Mouse (Mus musculus): ENCODE results near the gene Ndufa5. TPM values are rescaled to one million over a fixed set of nuclear protein-coding genes. Genes with fewer than 3 reads are reported as not detected.

The Ndufa5 gene
- polyA plus RNA-seq, 1 experiment: 24.9 TPM

GRCm38 (mm10) chr6:24543119-24543591 lies 15.3 kb upstream of the Ndufa5 start:
- Histone ChIP-seq H3K27ac (ENCODE audit: insufficient read depth, low read depth, low read length) (0 out of 2 replicates have a peak overlapping the region, but pooled peaks have one; percentile 41), H3K4me3 (ENCODE audit: insufficient read depth, low read depth, low read length) (no peak overlapping the region), H3K27me3 (replicated peaks; ENCODE audit: control insufficient read depth, insufficient read depth, low read length) (no peaks in the 10 kb centered on the region), H3K36me3 (ENCODE audit: control insufficient read depth, insufficient read depth, low read length) (no peaks in the 10 kb centered on the region), H3K4me1 (ENCODE audit: control insufficient read depth, insufficient read depth, low read length) (peaks cover 7% of the 10 kb centered on the region)
- WGBS: 55% methylated on average over 6 of the region's 6 CpGs
- DNase-seq: no peak
- no peak for TF ChIP-seq POLR2A (IDR thresholded peaks at IDR 0.05; ENCODE audit: low read depth, low read length)
- no peak for TF ChIP-seq CTCF (conservative IDR thresholded peaks at IDR 0.05; ENCODE audit: insufficient read depth, insufficient read length, low read depth, low read length)

GRCm38 (mm10) chr6:24542393-24542792 lies 14.6 kb upstream of the Ndufa5 start:
- DNase-seq: no peak

GRCm38 (mm10) chr6:24540106-24540505 lies 12.3 kb upstream of the Ndufa5 start:
- DNase-seq: no peak
- 67% methylated on average over 4 of the region's 4 CpGs for WGBS
- Histone ChIP-seq H3K27me3 (replicated peaks; ENCODE audit: control insufficient read depth, insufficient read depth, low read length) (no peaks in the 10 kb centered on the region), H3K4me1 (ENCODE audit: control insufficient read depth, insufficient read depth, low read length) (no peaks in the 10 kb centered on the region), H3K4me3 (ENCODE audit: insufficient read depth, low read depth, low read length) (no peak overlapping the region), H3K36me3 (ENCODE audit: control insufficient read depth, insufficient read depth, low read length) (no peaks in the 10 kb centered on the region), H3K27ac (ENCODE audit: insufficient read depth, low read depth, low read length) (no peak overlapping the region)
- no peak for TF ChIP-seq CTCF (conservative IDR thresholded peaks at IDR 0.05; ENCODE audit: insufficient read depth, insufficient read length, low read depth, low read length)
- TF ChIP-seq POLR2A (IDR thresholded peaks at IDR 0.05; ENCODE audit: low read depth, low read length): no peak

More at GRCm38 (mm10) chr6:24542393-24542792, 14.6 kb upstream of the Ndufa5 start:
- Histone ChIP-seq H3K36me3 (ENCODE audit: control insufficient read depth, insufficient read depth, low read length) (no peaks in the 10 kb centered on the region), H3K4me3 (ENCODE audit: insufficient read depth, low read depth, low read length) (no peak overlapping the region), H3K27ac (ENCODE audit: insufficient read depth, low read depth, low read length) (no peak overlapping the region), H3K27me3 (replicated peaks; ENCODE audit: control insufficient read depth, insufficient read depth, low read length) (no peaks in the 10 kb centered on the region), H3K4me1 (ENCODE audit: control insufficient read depth, insufficient read depth, low read length) (peaks cover 7% of the 10 kb centered on the region)
- TF ChIP-seq CTCF (conservative IDR thresholded peaks at IDR 0.05; ENCODE audit: insufficient read depth, insufficient read length, low read depth, low read length): no peak
- TF ChIP-seq POLR2A (IDR thresholded peaks at IDR 0.05; ENCODE audit: low read depth, low read length): no peak

- Histone ChIP-seq H3K4me1 (ENCODE audit: control insufficient read depth, insufficient read depth, low read length) (no peaks in the 10 kb centered on the region), H3K27me3 (replicated peaks; ENCODE audit: control insufficient read depth, insufficient read depth, low read length) (no peaks in the 10 kb centered on the region), H3K4me3 (ENCODE audit: insufficient read depth, low read depth, low read length) (no peak overlapping the region), H3K36me3 (ENCODE audit: control insufficient read depth, insufficient read depth, low read length) (no peaks in the 10 kb centered on the region), H3K27ac (ENCODE audit: insufficient read depth, low read depth, low read length) (no peak overlapping the region)
- 81% methylated on average over 3 of the region's 3 CpGs for WGBS
- DNase-seq: no peak
- no peak for TF ChIP-seq CTCF (conservative IDR thresholded peaks at IDR 0.05; ENCODE audit: insufficient read depth, insufficient read length, low read depth, low read length)
- no peak for TF ChIP-seq POLR2A (IDR thresholded peaks at IDR 0.05; ENCODE audit: low read depth, low read length)
Observed at GRCm38 (mm10) chr6:24538435-24538834, 10.6 kb upstream of the Ndufa5 start.

GRCm38 (mm10) chr6:24532804-24533203 lies 5.0 kb upstream of the Ndufa5 start:
- Histone ChIP-seq H3K27me3 (replicated peaks; ENCODE audit: control insufficient read depth, insufficient read depth, low read length) (no peaks in the 10 kb centered on the region), H3K27ac (ENCODE audit: insufficient read depth, low read depth, low read length) (no peak overlapping the region), H3K36me3 (ENCODE audit: control insufficient read depth, insufficient read depth, low read length) (no peaks in the 10 kb centered on the region), H3K4me1 (ENCODE audit: control insufficient read depth, insufficient read depth, low read length) (peaks cover 16% of the 10 kb centered on the region; the same call in 1 of the 2 replicates), H3K4me3 (ENCODE audit: insufficient read depth, low read depth, low read length) (no peak overlapping the region)
- WGBS: 80% methylated on average over 3 of the region's 3 CpGs
- no peak for DNase-seq
- no peak for TF ChIP-seq CTCF (conservative IDR thresholded peaks at IDR 0.05; ENCODE audit: insufficient read depth, insufficient read length, low read depth, low read length)
- no peak for TF ChIP-seq POLR2A (IDR thresholded peaks at IDR 0.05; ENCODE audit: low read depth, low read length)

GRCm38 (mm10) chr6:24530711-24531420 lies 3.1 kb upstream of the Ndufa5 start:
- DNase-seq: no peak
- TF ChIP-seq CTCF (conservative IDR thresholded peaks at IDR 0.05; ENCODE audit: insufficient read depth, insufficient read length, low read depth, low read length) (no peak), POLR2A (IDR thresholded peaks at IDR 0.05; ENCODE audit: low read depth, low read length) (no peak)

GRCm38 (mm10) chr6:24530166-24530565 lies 2.4 kb upstream of the Ndufa5 start:
- 0 out of 2 replicates have a peak, but pooled peaks have one; percentile 18 for TF ChIP-seq CTCF (conservative IDR thresholded peaks at IDR 0.05; ENCODE audit: insufficient read depth, insufficient read length, low read depth, low read length)
- no peak for TF ChIP-seq POLR2A (IDR thresholded peaks at IDR 0.05; ENCODE audit: low read depth, low read length)
- Histone ChIP-seq H3K27ac (ENCODE audit: insufficient read depth, low read depth, low read length) (peak overlapping the region; percentile 84), H3K27me3 (replicated peaks; ENCODE audit: control insufficient read depth, insufficient read depth, low read length) (no peaks in the 10 kb centered on the region), H3K36me3 (ENCODE audit: control insufficient read depth, insufficient read depth, low read length) (no peaks in the 10 kb centered on the region), H3K4me1 (ENCODE audit: control insufficient read depth, insufficient read depth, low read length) (peaks cover 24% of the 10 kb centered on the region; the same call in 1 of the 2 replicates), H3K4me3 (ENCODE audit: insufficient read depth, low read depth, low read length) (peak overlapping the region; percentile 29; the same call in 1 of the 2 replicates)
- WGBS: 9% methylated on average over 4 of the region's 4 CpGs
- DNase-seq: peak; percentile 78

More at GRCm38 (mm10) chr6:24530711-24531420, 3.1 kb upstream of the Ndufa5 start:
- no peaks in the 10 kb centered on the region for H3K27me3 ChIP-seq (replicated peaks; ENCODE audit: control insufficient read depth, insufficient read depth, low read length)
- H3K27ac ChIP-seq (ENCODE audit: insufficient read depth, low read depth, low read length): peak overlapping the region; percentile 84
- 30% methylated on average over 11 of the region's 11 CpGs for WGBS
- H3K36me3 ChIP-seq (ENCODE audit: control insufficient read depth, insufficient read depth, low read length): no peaks in the 10 kb centered on the region
- H3K4me1 ChIP-seq (ENCODE audit: control insufficient read depth, insufficient read depth, low read length): peaks cover 21% of the 10 kb centered on the region; the same call in 1 of the 2 replicates
- peak overlapping the region; percentile 29; the same call in 1 of the 2 replicates for H3K4me3 ChIP-seq (ENCODE audit: insufficient read depth, low read depth, low read length)
